Mouse (Mus musculus) left cerebral cortex, postnatal 36 days (tissue): ENCODE measurements at regions not wholly inside any gene's neighbourhood (a gene's known extent, or its start where the extent isn't known, plus 50 kb on each side); places are given as distances from the start of the nearest gene placed in this dataset.

Experiments
- DNase-seq, 2 experiments: peaks; one replicate each; pipeline ENCODE4 v3.0.0; 2021 to 2022; ENCODE audit warnings: low spot score in 2 of 2, mixed read lengths in 1 of 2
- intact Hi-C: fragments of 180-260 bp; cut with DNase I; formaldehyde crosslinking; loops from one replicate; pipeline ENCODE4 v1.15.1; 2025

DNA sequence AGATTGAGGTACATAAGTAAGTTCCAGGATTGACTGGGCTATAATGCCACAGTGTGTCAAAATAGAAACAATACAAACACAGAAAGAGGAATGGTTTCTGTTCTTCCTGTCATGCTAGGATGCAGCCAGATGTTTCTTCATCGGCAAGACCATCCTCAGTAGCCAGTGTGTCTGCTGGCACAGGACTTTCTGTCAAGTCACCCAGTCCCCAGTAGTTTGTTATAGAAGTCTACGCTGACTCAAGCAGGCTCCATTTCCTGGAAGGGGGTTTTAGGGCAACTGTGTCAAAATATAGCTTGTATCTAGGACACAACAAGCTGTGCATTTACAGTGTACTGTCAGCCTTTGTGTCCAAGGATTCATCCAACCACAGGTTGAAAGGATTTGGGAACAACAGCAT, 86.7 kb upstream of the Egln3 start:
- intact Hi-C loops: no loop called here
- DNase-seq: no peak

DNA sequence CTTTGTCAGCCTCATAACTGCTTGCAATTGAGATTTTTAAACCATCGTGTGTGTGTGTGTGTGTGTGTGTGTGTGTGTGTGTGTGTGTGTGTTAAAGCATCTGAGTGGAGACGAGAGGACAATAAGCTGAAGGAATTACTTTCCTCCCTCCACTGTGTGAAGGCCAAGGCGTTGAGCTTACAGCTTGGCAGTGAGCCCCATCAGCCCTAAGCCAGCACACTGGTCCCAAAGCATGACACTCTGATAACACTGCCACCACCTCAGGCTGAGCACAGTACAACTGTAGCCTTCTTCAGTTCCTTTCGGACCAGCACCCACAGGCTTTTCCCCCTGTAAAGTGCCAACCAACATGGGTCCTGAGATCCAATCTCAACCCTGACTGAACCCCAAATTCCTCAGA, 85.1 kb upstream of the Egln3 start:
- no peak for DNase-seq
- intact Hi-C loops: no loop called here

DNA sequence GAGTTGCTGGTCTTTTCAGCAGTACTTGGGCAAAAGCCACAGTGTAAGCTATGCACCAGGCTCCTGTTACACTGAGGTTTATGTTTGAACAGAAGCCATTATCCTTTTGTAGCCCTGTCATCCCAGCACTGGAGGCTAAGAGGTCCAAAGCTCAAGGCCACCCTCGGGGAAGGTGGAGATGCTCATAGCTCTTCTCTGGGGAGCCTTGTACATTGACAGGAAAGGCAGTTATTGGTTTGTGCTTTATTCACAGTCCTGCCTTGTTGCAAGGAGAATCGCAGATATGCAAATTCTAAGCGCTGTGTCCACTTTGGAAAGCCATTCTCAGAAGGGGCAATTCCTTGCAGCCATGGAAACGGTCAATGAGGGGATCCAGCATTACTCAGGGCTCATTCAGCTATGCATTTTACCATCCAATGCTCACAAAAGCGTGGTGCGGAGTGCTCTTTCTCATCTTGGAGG, 84.4 kb upstream of the Egln3 start:
- DNase-seq: no peak
- intact Hi-C loops: no loop called here

DNA sequence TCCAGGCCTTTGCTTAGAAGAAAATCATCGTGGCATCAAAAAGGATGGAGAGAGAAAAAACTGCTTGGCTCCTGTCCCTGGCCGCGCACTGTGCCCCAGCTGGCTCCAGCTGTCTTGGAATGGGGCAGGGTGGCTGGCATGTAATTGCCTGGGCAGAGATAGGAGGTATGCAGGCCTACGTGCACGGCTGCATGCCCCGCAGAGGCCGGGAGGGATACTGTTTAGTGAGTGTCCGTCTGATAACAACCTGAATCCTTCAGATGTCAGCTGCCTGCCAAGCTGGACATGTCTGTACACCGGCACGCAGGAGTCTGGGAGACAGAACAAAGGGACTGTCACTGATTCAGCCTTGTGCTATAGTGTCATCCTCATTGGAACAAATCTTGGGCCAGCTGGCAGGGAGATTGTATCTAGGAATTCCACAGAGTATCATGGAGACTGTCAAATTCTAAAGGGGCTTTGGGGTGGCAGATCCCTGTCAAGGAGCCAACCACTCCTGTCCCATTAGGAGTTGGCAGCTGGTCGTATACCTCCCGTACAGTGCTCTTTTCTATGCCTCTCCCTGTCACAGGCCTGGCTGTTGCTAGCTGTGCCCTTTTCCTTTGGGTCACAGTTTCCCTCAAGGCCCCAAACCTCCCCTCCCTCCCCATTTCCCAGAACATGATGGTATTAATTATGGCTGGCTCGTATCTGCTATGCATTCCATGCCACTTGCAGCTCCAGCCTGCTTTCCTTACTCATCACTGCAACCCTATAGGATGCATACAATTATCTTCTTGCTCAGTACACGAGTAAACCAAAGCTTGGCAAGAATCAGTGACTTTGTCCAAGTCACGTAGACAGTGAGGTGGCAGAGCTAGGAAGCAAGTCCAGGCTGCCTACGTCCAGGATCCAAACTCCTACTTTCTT, 83.5 kb upstream of the Egln3 start:
- intact Hi-C loops: no loop called here
- DNase-seq: no peak

DNA sequence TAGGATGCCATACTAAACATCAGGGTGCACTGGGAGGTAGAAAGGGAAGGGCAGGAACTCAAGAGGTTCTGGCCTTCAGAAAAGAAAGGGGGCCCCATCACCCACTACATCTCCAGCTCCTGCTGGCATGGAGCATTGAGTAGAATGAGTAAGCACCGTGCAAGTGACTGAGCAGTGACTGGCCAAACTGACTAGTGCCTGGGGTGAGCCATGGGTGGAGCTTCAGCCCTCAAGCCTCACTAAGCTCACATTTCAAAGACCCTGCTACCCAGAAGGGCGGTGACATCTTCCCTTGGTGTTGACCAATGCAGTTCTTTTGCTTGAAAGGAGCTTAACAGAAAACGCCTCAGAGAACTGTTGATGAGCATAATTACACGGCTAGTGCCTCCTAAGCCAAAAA, 80.0 kb upstream of the Egln3 start:
- intact Hi-C loops: no loop called here
- no peak for DNase-seq

DNA sequence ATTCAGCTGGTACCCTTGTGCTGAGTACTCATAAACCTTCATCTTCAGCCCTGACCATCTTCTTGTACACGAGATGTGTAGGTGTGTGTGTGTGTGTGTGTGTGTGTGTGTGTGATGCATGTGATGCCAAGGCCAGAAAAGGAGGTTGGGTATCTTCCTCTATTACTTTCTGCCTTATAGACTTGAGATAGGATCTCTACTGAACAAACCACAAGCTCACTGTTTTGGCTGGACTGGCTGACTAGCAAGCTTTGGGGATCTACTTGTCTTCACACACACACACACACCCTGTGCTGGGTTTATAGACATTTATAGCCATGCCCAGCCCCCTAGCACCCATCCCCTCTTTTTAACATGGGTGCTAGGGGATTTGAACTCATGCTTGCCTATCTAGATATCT, 79.4 kb upstream of the Egln3 start:
- intact Hi-C loops: no loop called here
- DNase-seq: no peak

DNA sequence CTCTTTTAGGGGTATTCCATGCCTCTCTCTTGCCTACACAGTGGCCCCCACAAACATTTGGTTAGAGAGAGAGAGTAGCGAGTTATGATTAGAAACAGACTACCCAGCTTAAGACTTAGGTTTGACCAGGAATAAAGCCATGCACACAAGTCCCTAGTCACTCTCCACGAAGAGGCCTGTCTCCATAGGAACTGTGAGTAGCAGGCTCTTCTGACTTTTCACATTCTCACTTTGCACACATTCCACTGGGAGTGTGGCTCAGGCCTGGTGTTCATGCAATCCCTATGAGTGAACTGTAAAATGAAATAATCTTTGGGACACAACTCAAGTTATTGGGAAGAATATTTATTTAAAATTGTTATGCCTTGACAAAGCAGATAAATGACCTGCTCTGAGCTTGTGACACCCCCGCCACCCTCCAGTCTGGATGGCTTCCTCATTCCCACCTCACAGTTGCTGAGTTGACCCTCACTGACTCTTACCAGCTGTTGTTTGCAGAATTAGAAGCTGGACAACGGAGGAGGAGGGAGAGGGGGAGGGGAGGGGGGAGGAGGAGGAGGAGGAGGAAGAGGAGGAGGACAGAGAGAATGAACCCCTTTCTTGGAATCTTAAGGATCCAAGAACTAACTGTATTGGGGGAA, 78.7 kb upstream of the Egln3 start:
- DNase-seq: no peak
- intact Hi-C loops: no loop called here

DNA sequence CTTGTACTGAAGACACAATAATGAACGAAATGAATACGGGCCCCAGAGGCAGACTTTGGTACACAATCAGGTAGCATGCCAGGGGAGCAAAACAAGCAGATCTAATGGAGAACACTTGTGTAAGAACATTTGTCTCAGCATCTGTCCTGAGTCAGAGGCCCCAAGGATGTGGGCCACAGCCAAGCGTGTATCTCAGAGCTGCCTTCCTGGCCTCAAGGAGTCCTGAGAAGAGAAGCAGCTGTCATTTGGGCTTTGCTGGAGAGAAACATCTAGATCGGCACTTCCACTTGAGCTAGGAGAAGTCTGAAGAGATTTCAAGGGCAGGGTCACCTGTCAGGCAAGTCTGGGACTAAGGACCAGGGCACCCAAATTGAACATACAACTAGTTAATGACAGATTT, 76.8 kb upstream of the Egln3 start:
- intact Hi-C loops: no loop called here
- DNase-seq: no peak

DNA sequence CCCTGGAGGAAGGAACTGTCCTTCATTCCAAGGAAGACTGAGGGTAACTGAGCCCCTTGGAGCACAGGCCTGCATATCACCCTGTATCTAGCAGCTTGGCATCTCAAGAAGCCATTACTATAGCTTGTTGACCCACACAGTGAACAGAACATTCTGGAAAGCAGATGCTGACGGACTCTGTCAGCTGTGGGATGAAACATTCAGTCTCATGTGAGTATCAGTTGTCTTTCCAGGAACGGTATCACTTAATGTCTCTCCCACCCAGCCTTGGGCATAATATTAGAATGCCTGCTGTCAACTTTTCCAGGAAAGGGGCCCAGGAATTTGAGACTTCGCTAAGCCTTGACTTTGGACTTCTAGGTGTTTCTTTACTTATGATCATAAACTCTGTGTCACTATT, 76.3 kb upstream of the Egln3 start:
- intact Hi-C loops: no loop called here
- DNase-seq: no peak

DNA sequence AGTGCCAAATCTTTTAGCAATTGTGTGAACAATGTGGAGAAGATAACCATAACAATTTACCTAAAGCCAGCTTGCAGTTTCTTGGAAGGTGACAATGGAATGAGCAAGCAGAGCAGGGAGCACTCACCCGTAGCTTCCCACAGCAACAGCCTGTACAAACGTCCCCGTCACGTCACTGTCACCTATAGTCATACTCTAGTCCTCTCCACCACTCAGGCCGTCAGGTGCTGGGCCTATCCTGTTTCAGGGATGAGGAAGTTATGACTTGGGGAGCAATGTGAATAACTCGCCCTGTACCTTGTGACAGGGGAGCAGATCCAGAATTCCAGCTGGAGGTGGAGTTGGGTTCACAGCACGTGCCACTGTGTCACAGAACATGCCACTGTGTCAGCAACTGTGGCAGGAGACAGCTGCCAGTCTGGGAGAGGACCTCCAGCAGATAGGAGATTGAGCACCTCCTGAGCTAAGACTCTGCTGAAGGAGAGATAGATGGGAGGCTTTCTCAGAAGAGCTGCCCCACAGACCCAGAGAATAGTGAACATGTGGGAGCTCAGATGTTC, 73.4 kb upstream of the Egln3 start:
- DNase-seq: no peak
- intact Hi-C loops: no loop called here

DNA sequence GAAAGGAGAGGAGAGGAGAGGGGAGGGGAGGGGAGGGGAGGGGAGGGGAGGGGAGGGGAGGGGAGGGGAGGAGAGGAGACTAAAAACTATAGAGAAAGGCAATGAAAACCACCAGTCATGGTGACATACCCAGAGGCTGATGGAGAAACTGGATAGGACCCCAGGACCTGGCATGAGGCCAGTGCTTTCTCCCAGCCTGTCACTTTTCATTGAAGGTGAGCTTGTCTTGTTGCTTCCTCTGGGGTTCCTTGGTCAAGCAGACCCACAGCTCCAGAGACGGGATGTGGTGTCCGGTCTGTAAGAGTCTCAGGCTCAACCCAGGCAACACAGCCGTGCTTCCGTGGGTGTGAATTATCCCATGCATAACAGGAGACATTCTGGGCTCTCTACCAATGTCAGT, 69.8 kb upstream of the Egln3 start:
- no peak for DNase-seq
- intact Hi-C loops: no loop called here

DNA sequence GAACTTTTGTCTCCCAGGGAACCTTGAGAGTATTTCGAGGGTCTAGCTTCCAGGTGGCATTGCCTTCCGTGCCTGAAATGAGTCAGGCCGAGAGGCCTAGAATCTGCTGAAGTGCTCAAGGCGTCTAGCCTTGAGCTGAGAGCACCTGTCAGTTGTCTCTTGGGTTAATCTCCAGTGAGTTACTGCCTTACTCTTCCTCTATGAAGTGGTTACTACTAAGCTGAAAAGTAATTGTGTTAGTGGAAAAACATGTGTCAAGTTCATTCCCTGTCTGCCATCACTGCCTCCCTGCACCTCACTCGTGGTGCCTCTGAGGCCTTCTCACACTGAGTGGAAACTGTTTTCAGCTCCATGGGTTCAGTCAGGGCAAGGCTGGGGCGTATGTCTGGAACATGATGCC, 69.0 kb upstream of the Egln3 start:
- DNase-seq: no peak
- intact Hi-C loops: no loop called here

DNA sequence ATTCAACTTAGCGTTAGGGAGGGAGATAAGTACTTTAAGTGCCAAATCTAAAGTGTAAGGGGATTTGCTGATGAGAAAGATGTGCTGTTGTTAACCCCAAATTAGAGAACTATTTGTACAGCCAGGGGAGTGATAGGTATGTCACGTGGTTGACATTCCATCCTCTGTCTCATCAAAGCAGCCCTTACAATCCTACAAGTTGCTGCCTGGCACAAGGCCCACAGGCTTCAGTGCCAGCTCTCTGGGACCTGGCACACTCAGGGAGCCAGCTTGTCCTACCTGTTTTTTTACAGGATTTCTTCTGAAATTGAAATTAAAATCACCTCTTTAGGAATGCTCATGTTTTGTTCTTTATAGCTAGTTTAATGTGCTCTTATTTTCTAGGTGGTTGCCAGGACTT, 68.6 kb upstream of the Egln3 start:
- intact Hi-C loops: no loop called here
- no peak for DNase-seq

DNA sequence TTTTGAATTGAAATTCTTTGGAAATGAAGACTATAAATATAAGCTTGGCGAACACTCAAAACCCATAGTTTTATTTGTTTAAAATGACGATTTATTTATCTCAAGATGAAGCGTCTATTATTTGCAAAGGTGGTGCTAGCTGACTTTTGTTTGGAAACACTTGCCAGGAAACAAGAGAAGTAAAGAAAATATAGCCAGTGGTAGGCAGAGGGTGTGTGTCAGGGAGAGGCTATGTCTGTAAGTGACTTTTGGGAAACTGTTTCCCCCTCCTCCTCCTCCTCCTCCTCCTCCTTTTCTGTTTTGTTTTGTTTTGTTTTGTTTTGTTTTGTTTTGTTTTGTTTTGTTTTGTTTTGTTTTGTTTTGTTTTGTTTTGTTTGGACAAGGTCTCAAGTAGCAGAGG, 62.2 kb upstream of the Egln3 start:
- no peak for DNase-seq
- intact Hi-C loops: no loop called here

DNA sequence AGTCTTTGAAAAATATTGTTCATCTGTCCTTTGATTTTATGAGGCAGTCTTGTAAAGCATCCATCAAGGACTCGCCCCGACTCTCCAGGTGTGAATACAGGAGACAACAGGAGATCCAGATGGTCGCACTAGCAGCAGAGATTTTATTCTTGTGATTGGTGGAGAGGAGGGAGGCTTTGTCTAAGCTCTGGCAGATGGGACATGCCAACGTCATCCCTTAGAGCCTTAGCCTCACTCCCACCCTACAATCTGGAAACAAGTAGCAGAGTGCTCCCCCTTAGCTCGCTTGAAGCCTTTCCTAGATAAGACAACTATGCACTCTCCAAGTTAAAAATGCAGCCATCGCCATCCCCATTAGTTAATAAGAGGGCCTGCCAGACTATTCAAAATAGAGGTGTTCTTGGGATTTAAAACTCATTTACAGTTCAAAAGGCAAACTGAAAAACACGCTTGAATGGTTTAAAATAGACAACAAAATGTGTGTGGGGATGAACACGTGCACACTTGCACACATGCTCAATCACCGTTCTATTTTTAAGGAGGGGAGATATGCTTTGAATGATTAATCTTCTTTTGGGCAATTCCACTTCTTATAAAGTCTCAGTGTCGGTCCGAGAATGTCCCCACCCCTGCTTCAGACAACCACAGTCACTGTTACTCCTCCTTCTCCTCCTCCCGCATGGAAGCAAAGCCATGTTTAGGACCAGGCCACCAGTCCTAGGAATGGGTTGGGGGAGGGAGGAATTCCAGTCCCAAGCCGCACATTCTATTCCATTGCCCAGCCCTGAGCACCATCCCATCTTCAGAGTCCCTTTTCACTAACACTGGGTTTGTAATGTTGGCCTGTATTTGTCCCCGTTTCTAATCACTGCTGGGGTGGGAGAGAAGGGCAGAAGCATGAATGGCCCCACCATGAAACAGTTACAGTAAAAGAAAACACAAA, 61.5 kb upstream of the Egln3 start:
- intact Hi-C loops: no loop called here
- no peak for DNase-seq

DNA sequence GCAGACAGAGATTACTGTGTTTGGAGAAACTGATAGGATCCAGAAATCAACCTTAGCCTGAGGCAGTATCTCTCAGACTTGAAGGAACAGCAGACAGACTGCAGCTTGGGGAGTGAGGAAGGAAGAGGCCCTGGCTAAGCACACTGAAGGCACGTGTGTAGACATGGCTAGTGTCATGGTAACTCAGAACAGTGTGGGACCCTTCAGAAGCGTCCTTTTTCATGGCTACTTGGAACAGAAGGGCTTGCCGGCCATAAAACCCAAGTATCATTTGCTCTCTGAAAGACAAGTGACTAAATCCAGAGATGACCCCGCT, 60.7 kb upstream of the Egln3 start:
- no peak for DNase-seq
- intact Hi-C loops: no loop called here

DNA sequence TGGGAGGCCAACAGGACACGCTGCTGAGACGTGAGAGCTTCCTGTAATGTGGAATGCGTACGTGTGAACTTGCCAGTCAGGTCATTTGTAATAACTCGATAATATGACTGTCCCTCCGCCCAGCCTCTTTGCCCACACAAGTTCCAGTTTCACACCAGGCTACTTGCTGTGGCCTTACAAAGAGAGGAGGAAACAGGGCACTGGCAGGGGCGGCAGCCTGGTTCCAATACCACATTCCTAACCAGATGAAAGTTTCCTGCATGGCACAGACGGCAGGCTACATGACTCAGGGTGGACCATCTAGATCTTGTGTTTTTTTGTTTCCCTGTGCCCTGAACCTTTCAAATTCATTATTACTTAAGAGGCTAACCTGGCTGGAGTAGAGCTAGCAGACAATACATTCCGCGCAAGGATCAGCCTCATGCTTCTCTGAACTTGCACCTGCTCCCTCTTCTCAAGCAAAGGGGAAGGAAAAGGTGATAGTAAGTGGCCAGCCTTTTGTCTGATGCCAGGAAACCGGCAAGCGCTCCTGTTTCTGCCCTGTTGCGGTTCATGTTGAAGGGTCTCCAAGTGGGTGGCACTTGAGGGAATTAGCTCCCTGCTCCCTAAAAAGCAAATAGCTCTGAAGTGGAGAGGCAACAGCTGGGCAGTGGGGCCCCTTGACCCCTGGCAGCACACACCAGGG, 60.2 kb upstream of the Egln3 start:
- DNase-seq: no peak
- intact Hi-C loops: no loop called here

DNA sequence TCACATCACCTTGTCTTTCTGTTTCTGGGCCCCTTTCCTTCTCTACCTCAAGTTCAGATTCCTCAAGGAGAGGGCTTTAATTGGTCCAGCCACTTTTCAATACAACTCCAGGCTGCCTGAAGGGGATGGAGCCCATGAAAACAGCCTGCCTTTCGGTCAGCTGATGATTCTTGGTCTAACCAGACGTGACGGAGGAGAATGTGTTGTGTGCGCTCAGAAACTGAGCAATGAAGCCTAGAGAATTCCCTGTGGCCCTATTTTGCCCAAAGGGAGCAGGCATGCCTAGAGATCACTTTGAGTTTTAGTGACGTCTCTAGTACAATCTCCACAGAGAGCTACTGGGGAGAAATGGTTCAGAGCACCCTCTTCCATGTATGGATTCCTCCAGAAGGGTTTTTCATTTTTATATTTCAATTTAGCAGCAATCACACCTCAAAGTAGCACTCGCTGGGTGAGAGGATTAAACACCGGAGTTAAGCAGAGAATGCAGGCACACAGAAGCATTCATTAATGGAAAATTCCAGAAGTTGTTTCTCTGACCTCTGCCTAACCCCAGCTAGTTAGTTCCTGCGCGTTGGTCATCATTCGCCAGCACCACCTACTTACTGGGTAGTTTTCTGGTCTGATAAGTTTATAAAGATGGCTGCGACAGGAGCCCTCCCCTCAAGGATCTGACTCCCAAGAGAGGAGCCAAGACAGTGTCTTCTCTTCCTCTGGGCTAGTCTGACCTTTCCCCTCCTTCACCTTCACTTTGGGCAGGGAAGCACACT, 58.8 kb upstream of the Egln3 start:
- no peak for DNase-seq
- intact Hi-C loops: no loop called here

DNA sequence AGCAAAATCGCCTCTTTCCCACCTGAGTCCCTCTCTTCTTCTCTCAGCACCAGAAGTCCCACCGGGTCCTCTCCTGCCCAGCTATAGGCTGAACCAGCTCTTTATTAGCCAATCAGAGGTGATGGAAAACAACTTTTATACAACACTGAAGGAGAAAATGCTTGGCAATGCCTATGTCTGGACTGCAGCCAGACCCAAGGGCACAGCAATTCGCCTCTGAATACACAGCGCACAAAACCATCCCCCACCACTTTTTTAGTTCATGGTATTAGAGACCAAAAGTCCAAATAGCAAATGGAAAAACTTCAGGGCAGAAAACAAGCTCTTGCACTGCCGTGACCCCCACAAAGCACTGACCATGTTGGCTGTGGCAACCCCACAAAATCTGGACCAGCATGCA, 57.8 kb upstream of the Egln3 start:
- no peak for DNase-seq
- intact Hi-C loops: no loop called here
